Mouse (Mus musculus) mouse embryonic stem cell (cell line): Measurements from ENCODE around the gene Casz1.

Experiments
- in situ Hi-C, 2 experiments: fragments of 300-500 bp; cut with MboI; formaldehyde crosslinking; loops; 1 replicate in 1 of 2; 3 replicates in 1 of 2; pipeline ENCODE4 v1.14.3; 2019 to 2020; ENCODE audit warnings: low sequenced_read_pairs in 2 of 2, low pct_unique_long_range_greater_than_20kb in 1 of 2, mixed read lengths in 1 of 2; ENCODE audit not compliant: unreplicated experiment in 1 of 2

Gene Casz1

DNA sequence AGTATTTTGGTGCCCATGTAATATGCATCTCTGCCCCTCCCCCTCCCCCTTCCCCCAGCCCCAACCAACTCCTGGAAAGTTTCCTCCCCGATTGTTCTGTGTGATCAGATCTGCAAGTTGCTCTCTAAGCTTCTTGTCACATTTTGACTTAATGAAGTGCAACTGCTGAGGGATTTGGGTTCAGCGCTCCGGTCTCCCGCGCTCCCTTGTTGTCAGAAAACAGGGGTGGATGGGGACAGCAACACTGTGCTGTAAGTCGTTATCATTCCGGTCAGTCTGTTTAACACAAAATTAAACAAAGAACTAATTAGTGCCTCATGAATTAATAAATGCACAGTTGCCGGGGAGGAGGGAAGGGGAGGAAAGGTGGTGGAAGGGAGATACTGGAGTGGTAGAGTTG lies 84.0 kb downstream of the Casz1 start:
- in situ Hi-C loops = no loop called here

DNA sequence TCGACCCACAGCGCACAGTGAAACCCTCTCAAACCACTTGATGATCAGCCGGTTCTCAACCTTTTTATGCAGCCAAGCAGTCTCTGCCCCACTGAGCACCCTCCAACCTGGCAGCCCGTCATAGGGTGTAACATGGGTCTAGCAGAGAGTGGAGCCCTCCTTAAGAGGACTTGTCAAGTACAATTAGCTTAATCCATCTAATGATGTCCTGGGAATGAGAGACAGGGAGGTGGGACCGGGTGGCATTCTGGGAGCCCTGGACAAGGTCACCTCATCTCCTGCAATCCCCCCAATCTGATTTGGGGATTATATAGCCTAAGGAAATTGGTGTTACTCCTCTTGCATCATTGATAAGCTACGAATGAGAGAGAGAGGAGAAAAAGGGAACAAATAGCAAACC lies 84.8 kb downstream of the Casz1 start:
- in situ Hi-C loops = no loop called here

DNA sequence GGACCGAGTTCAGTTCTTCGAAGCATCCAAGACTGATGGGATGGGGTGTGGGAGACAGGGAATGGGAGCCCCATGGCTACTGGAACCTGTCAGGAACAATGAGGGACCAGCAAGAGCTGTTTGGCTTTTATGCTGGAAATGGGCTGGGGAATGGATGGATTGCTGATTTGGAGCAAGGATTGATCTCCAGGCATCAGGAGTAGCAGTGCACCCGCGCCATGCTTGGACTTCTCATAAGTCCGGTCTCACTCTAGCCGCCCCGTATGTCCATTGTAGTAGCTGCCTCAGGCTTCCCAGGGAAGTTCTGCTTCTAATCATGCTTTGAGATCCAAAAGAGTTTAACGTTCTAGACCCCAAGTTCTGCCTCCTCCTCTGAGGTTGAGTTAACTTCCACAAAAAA lies 86.2 kb downstream of the Casz1 start:
- in situ Hi-C loops = no loop called here

GRCm38 (mm10) chr4:148890892-148891838 lies 86.9 kb downstream of the Casz1 start:
- in situ Hi-C loops = no loop called here

DNA sequence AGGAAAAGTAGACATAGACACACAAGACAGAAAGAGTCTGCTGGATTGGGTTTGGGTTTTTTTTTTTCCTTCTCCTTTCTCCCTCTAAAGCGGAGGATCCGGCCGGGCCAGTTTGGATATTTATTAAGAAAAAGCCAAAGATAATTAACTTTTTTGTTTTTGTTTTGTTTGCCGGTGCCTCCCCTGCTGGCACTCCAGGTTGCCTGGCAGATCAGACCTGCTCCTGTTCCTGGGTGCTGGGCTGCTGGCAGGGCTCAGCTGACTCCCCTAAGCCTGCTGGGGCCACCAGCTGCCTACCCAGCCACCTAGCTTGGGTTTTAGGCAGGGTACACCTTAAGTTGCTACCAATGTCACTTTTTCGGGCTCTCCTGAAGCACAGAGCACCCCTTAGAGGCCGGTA lies 91.9 kb downstream of the Casz1 start:
- in situ Hi-C loops = no loop called here

DNA sequence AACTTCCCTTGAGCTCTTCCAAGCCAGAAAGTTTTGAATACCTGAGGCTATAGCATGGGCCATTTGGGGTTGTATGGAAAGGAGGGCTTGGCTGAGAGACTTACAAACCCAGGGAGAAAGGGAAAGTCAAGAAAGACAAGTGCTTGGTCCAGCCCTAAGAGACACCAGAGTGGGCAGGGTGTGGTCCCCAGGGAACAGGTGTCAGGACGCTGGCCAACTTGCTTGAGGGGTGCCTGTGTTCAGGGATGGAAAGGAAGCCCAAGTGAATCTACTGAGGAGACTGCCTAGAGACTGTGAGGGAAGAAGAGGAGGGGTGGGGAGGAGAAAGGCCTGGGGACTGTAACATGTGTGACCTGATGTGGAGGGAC lies 95.7 kb downstream of the Casz1 start:
- in situ Hi-C loops = no loop called here

- in situ Hi-C loops = no loop called here
Observed at GRCm38 (mm10) chr4:148900295-148901211, 96.3 kb downstream of the Casz1 start.

- in situ Hi-C loops = no loop called here
Observed at GRCm38 (mm10) chr4:148901275-148902052, 97.2 kb downstream of the Casz1 start.

DNA sequence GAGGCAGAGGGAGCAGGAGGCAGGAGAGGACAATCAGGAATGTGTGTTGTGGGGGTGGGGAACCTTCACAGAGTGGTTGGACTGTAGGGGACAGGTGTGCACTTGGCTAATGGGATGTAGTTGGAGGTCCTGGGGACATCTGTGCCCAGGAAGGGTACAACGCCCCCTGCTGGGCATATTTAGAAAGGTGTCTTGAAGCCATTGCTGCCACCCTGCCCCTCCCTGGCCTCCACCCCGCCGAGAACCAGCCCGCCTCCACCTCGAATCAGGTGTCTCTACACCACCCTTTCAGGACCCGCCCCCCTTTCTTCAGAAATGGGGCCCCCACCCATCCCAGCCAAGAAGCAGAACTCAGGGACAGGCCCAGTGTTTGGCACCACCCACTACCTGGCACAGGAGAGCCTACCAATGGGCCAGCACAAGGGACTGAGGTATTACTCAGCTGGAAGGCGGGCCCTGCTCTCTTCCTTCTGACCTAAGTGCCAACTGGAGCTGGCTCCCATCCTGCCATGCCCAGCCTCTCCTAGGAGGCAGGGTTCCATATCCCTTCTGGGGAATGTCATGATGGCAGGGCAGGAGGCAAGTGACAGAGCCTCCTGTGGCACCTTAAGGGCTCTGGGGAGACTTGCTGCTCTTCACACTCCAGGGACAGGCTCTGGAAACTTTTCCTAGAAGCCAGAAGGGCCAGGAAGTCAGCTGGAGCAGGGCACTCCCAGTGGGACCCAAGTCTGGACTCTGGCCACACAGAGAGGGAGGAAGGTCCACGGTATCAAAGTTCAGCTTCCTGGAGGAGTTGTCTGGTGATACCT lies 98.9 kb downstream of the Casz1 start:
- in situ Hi-C loops = no loop called here

GRCm38 (mm10) chr4:148905295-148905694 lies 101.1 kb downstream of the Casz1 start:
- in situ Hi-C loops = no loop called here

DNA sequence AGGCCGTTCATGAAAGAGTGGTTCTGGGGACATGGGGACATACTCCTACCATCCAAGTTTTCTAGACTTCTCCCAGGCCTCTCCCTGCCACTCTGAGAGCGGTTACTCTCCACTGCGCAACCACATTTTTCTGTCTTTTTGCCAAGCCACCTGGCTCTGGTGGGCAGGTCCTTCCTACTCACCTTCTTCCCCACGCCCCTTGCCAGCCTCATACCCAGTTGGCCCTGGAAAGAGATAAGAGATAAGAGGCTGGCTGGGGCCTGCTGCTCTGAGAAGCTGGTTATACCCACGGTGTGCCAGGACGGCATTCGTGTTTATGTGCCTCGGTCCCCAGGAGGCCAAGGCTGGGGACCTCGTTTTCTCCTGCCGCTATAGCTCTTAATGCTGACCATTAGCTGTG lies 102.6 kb downstream of the Casz1 start:
- in situ Hi-C loops = no loop called here

- in situ Hi-C loops = no loop called here
Observed at GRCm38 (mm10) chr4:148908214-148908681, 104.0 kb downstream of the Casz1 start.

GRCm38 (mm10) chr4:148908760-148909510 lies 104.7 kb downstream of the Casz1 start:
- in situ Hi-C loops = no loop called here

GRCm38 (mm10) chr4:148909566-148909965 lies 105.3 kb downstream of the Casz1 start:
- in situ Hi-C loops = no loop called here

DNA sequence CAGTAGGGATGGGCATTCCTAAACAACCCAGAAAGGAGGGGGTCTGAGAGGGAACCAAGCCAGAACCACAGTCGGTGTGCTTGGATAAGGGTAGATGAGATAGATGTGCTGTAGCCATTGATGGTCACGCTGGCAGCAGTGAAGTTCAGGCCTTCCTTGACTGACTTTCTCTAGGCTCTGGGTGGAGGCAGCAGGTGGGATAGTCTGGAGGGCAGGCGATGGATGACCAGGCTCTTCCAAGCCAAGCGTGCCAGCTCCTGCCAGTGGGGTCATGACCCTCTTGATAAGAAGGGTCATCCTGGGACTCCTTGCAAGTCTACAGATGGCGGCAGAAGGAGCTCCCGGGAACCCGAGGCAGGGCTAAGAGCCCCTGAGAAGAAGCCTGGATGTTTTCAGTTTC lies 107.9 kb downstream of the Casz1 start:
- in situ Hi-C loops = loop anchor here (5.0 kb wide), 1 partner anchor 110 kb away; the partner anchor contains the start of gene Casz1 (in 2 of the 2)

GRCm38 (mm10) chr4:148912826-148913590 lies 108.8 kb downstream of the Casz1 start:
- in situ Hi-C loops = loop anchor here (5.0 kb wide), 1 partner anchor 111 kb away; the partner anchor contains the start of gene Casz1 (in 2 of the 2)
